Mouse (Mus musculus): ENCODE data around the gene Rad51d.

GRCm38 (mm10) chr11:82831008-82831893 lies 59.2 kb downstream of the Rad51d start:
- TF ChIP-seq POLR2A (IDR thresholded peaks at IDR 0.05; ENCODE audit: insufficient read length, low read depth) (no peak), CEBPB (IDR thresholded peaks at IDR 0.05; ENCODE audit: insufficient read depth, poor library complexity, severe bottlenecking) (no peak), TCF12 (IDR thresholded peaks at IDR 0.05; ENCODE audit: insufficient read depth, poor library complexity, severe bottlenecking) (no peak), USF1 (IDR thresholded peaks at IDR 0.05; ENCODE audit: low read depth) (no peak), MAX (IDR thresholded peaks at IDR 0.05; ENCODE audit: low read depth) (no peak)

Measured in myocyte (in vitro differentiated cells).